Mouse (Mus musculus) CH12.LX (cell line): Measurements from ENCODE around the gene Ncoa3. TPM values are rescaled to one million over a fixed set of nuclear protein-coding genes. Genes with fewer than 3 reads are reported as not detected.

Experiments
- DNase-seq: peaks from one replicate; pipeline ENCODE4 v3.0.0-alpha.2; 2013; ENCODE audit errors: extremely low read depth
- H3K27ac ChIP-seq: 2 replicates; pipeline ENCODE4 v1.5.1; 2012; ENCODE audit warnings: low read depth, mild to moderate bottlenecking, control low read depth, moderate library complexity; ENCODE audit not compliant: insufficient read depth
- H3K27me3 ChIP-seq: replicated peaks from 2 replicates; pipeline ENCODE3; 2012; ENCODE audit warnings: inconsistent platforms
- H3K36me3 ChIP-seq, 2 experiments: replicated peaks in 1 of 2; 2 replicates each; pipeline versions ENCODE3 to v1.6.1; 2012; ENCODE audit warnings: inconsistent platforms in 1 of 2, low read length in 1 of 2, mild to moderate bottlenecking in 1 of 2, mixed read lengths in 1 of 2, moderate library complexity in 1 of 2; ENCODE audit not compliant: control insufficient read depth in 1 of 2, insufficient read depth in 1 of 2
- H3K4me1 ChIP-seq, 2 experiments: 2 replicates each; pipeline ENCODE4 v1.6.1; 2012; ENCODE audit warnings: inconsistent platforms in 1 of 2, moderate library complexity in 1 of 2; ENCODE audit not compliant: insufficient read depth in 2 of 2, control insufficient read depth in 1 of 2
- H3K4me2 ChIP-seq: 2 replicates; pipeline ENCODE4 v1.6.1; 2012; ENCODE audit warnings: low read depth, mild to moderate bottlenecking, control low read depth; ENCODE audit not compliant: poor library complexity, insufficient read depth, severe bottlenecking
- H3K4me3 ChIP-seq, 3 experiments: fragments of 150-350 bp in 1 of 3; sonication (generic) in 1 of 3; replicated peaks in 1 of 3; 2 replicates each; pipeline versions ENCODE3 to v1.5.1; 2011 to 2012; ENCODE audit warnings: low read depth in 2 of 3, low read length in 2 of 3, mild to moderate bottlenecking in 2 of 3, moderate library complexity in 2 of 3, control low read depth in 1 of 3, improper control_type of control experiment in 1 of 3, inconsistent platforms in 1 of 3, mixed read lengths in 1 of 3; ENCODE audit not compliant: poor library complexity in 1 of 3
- H3K79me2 ChIP-seq: replicated peaks from 2 replicates; pipeline ENCODE4 v1.6.1; 2012; ENCODE audit warnings: mild to moderate bottlenecking, moderate library complexity; ENCODE audit not compliant: control insufficient read depth, poor library complexity, insufficient read depth, severe bottlenecking; ENCODE audit errors: extremely low read depth
- H3K9ac ChIP-seq: 2 replicates; pipeline ENCODE4 v1.6.1; 2012; ENCODE audit warnings: low read depth, mild to moderate bottlenecking, control low read depth, moderate library complexity; ENCODE audit not compliant: insufficient read depth
- H3K9me3 ChIP-seq: replicated peaks from 2 replicates; pipeline ENCODE3; 2012; ENCODE audit warnings: low read length, inconsistent platforms, mixed read lengths
- CTCF ChIP-seq, 2 experiments: IDR thresholded peaks in 1 of 2; conservative IDR thresholded peaks in 1 of 2; 2 replicates each; pipeline ENCODE4 v1.5.1; 2011 to 2012; ENCODE audit warnings: low read depth in 2 of 2, low read length in 2 of 2, improper control_type of control experiment in 1 of 2, inconsistent platforms in 1 of 2, mild to moderate bottlenecking in 1 of 2, moderate library complexity in 1 of 2
- ELF1 ChIP-seq: IDR thresholded peaks from 2 replicates; pipeline ENCODE4 v1.6.1; 2014; ENCODE audit warnings: low read depth, mild to moderate bottlenecking, inconsistent platforms, low read length, improper control_type of control experiment
- EP300 ChIP-seq: IDR thresholded peaks from 2 replicates; pipeline ENCODE4 v1.6.1; 2011; ENCODE audit warnings: low read length, improper control_type of control experiment
- ETS1 ChIP-seq: conservative IDR thresholded peaks from 2 replicates; pipeline ENCODE4 v1.6.1; 2012; ENCODE audit warnings: low read depth, mild to moderate bottlenecking, inconsistent platforms, low read length, improper control_type of control experiment, moderate library complexity
- GABPA ChIP-seq: IDR thresholded peaks from 2 replicates; pipeline ENCODE4 v1.6.1; 2012; ENCODE audit warnings: low read depth, low read length, improper control_type of control experiment, inconsistent platforms; ENCODE audit not compliant: insufficient replicate concordance
- KAT2A ChIP-seq: IDR thresholded peaks from 2 replicates; pipeline ENCODE4 v1.6.1; 2012; ENCODE audit warnings: low read length, improper control_type of control experiment, inconsistent platforms; ENCODE audit not compliant: insufficient replicate concordance
- MAFK ChIP-seq: IDR thresholded peaks from 2 replicates; pipeline ENCODE4 v1.6.1; 2011; ENCODE audit warnings: low read length, improper control_type of control experiment; ENCODE audit not compliant: insufficient replicate concordance
- POLR2A ChIP-seq: IDR thresholded peaks from 2 replicates; pipeline ENCODE4 v1.6.1; 2011; ENCODE audit warnings: low read depth, mild to moderate bottlenecking, improper control_type of control experiment, low read length
- POLR2AphosphoS2 ChIP-seq: IDR thresholded peaks from 2 replicates; pipeline ENCODE4 v1.6.1; 2011; ENCODE audit warnings: low read depth, low read length, improper control_type of control experiment
- RCOR1 ChIP-seq: conservative IDR thresholded peaks from 2 replicates; pipeline ENCODE4 v1.6.1; 2012; ENCODE audit warnings: low read depth, mild to moderate bottlenecking, inconsistent platforms, low read length, improper control_type of control experiment
- SIN3A ChIP-seq: IDR thresholded peaks from 2 replicates; pipeline ENCODE4 v1.6.1; 2012; ENCODE audit warnings: low read length, improper control_type of control experiment, inconsistent platforms
- TBP ChIP-seq: conservative IDR thresholded peaks from 2 replicates; pipeline ENCODE4 v1.6.1; 2011; ENCODE audit warnings: low read depth, low read length, improper control_type of control experiment
- ZC3H11A ChIP-seq: IDR thresholded peaks from 2 replicates; pipeline ENCODE4 v1.6.1; 2012; ENCODE audit warnings: low read depth, mild to moderate bottlenecking, inconsistent platforms, low read length, improper control_type of control experiment
- dilution Hi-C: fragments of 300-500 bp; cut with MboI; formaldehyde crosslinking; loops from 2 replicates; pipeline ENCODE4 v1.14.3; 2020; ENCODE audit warnings: low sequenced_read_pairs; ENCODE audit not compliant: extremely low pct_unique_long_range_greater_than_20kb, extremely low pct_ligation_motif_present
- in situ Hi-C: fragments of 300-500 bp; cut with MboI; formaldehyde crosslinking; loops from 3 replicates; pipeline ENCODE4 v1.14.3; 2019; ENCODE audit warnings: low sequenced_read_pairs, low pct_ligation_motif_present, low pct_unique_long_range_greater_than_20kb, mixed read lengths
- polyA plus RNA-seq: library from polyadenylated mRNA; unstranded; fragments of >175 nt; gene quantifications from 2 replicates; pipeline ENCODE4 v1.2.1, GENCODE M21; 2012; ENCODE audit warnings: low read depth; ENCODE audit not compliant: insufficient read length
- total RNA-seq, 2 experiments: library from RNA; depleted of rRNA; stranded (reverse); fragments of 300-350 nt in 1 of 2; fragments of >200 nt in 1 of 2; gene quantifications; 2 replicates each; pipeline ENCODE4 v1.2.3; 2012 to 2014

Gene Ncoa3
- total and polyA plus RNA-seq, 3 experiments = 13.4 to 21.9 (median 17.1) TPM

- dilution Hi-C loops = no loop called here
- Histone ChIP-seq H3K79me2 (no peaks in the 10 kb centered on the region), H3K4me3 (no peak overlapping the region)
- no peak for DNase-seq
- TF ChIP-seq MAFK = no peak
- no peak for TF ChIP-seq ELF1
- TF ChIP-seq POLR2AphosphoS2 = no peak
- TF ChIP-seq RCOR1 = no peak
- no peak for TF ChIP-seq GABPA
- no peak for TF ChIP-seq ETS1
- TF ChIP-seq SIN3A = no peak
- no peak for TF ChIP-seq EP300
- TF ChIP-seq, all 38 proteins: peak for 0
- in situ Hi-C loops = no loop called here
- Histone ChIP-seq H3K4me2 (no peak overlapping the region), H3K4me1 (peaks cover 7 to 34% of the 10 kb centered on the region in 2 experiments), H3K36me3 (peaks cover 64 to 93% of the 10 kb centered on the region in 2 experiments), H3K9me3 (no peaks in the 10 kb centered on the region), H3K27ac (no peak overlapping the region), H3K27me3 (no peaks in the 10 kb centered on the region), H3K9ac (no peak overlapping the region)
Measured at GRCm38 (mm10) chr2:166062008-166062407, 69.6 kb downstream of the Ncoa3 start.

GRCm38 (mm10) chr2:166062431-166062830 lies 70.0 kb downstream of the Ncoa3 start:
- TF ChIP-seq CTCF (conservative IDR thresholded peaks at IDR 0.05 in 1 of 2, IDR thresholded peaks at IDR 0.05 in 1 of 2; ENCODE audit: low read depth in 2 of 2, low read length in 2 of 2) (no peak), KAT2A (no peak), POLR2A (no peak)
- Histone ChIP-seq H3K9me3 (no peaks in the 10 kb centered on the region), H3K27ac (no peak overlapping the region), H3K4me2 (no peak overlapping the region), H3K27me3 (no peaks in the 10 kb centered on the region), H3K4me1 (peaks cover 7 to 34% of the 10 kb centered on the region in 2 experiments), H3K36me3 (peaks cover 65 to 95% of the 10 kb centered on the region in 2 experiments), H3K4me3 (no peak overlapping the region), H3K9ac (no peak overlapping the region), H3K79me2 (no peaks in the 10 kb centered on the region)
- in situ Hi-C loops = no loop called here
- DNase-seq = no peak
- dilution Hi-C loops = no loop called here

GRCm38 (mm10) chr2:166066434-166066833 lies 74.0 kb downstream of the Ncoa3 start:
- H3K27me3 ChIP-seq = no peaks in the 10 kb centered on the region
- dilution Hi-C loops (no loop called here), in situ Hi-C loops (no loop called here)
- H3K79me2 ChIP-seq = no peaks in the 10 kb centered on the region
- no peak overlapping the region for H3K4me2 ChIP-seq
- peaks cover 0 to 20% of the 10 kb centered on the region in 2 experiments; a peak in 2 of 4 replicates for H3K4me1 ChIP-seq
- DNase-seq = no peak
- no peak overlapping the region for H3K4me3 ChIP-seq
- no peak for TF ChIP-seq ZC3H11A
- TF ChIP-seq TBP = no peak
- H3K9ac ChIP-seq = no peak overlapping the region
- H3K27ac ChIP-seq = no peak overlapping the region
- H3K9me3 ChIP-seq = no peaks in the 10 kb centered on the region
- H3K36me3 ChIP-seq = peaks cover 75 to 94% of the 10 kb centered on the region in 2 experiments
